Mouse (Mus musculus): ENCODE measurements around the gene Pcbd2. TPM values are rescaled to one million over a fixed set of nuclear protein-coding genes. Genes with fewer than 3 reads are reported as not detected.

Pcbd2 gene
- 11.8 TPM for polyA plus RNA-seq (2017; shearing (Covaris generic))

DNA sequence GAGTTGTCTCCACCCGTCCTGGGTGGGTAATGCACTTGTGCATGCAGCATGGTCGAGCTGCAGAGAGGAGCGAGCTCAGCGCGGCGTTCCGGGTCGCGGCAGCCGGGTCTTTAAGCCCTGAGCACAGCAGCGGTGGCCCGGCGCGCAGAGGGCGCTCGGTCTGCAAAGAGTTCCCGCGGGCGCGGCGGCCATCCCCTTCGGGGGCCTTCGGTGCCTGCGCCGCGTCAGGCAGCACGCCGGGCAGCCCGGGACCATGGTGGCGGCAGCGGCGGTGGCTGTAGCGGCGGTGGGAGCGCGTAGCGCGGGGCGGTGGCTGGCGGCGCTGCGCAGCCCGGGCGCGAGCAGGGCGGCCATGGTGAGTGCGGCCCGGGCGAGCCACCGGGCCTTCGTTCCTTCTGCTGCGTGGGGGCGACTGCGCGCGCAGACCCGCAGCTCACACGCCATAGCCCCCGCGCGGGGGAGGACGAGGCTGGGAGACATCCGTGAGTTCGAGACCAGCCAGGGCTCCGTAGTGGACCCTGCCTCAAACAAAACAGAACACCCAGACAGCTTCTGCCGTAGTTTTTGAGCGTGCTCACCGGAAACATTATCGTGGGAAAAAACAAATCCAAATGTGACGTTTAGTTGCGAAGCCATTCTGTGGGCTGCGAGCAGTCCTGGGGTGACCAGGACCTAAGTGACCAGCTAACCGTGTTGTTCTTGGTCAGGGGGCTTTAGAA is at the start of gene Pcbd2:
TSS of gene Pcbd2 (plus strand) at position 249 of the 719 bp plus-strand sequence.

DNA sequence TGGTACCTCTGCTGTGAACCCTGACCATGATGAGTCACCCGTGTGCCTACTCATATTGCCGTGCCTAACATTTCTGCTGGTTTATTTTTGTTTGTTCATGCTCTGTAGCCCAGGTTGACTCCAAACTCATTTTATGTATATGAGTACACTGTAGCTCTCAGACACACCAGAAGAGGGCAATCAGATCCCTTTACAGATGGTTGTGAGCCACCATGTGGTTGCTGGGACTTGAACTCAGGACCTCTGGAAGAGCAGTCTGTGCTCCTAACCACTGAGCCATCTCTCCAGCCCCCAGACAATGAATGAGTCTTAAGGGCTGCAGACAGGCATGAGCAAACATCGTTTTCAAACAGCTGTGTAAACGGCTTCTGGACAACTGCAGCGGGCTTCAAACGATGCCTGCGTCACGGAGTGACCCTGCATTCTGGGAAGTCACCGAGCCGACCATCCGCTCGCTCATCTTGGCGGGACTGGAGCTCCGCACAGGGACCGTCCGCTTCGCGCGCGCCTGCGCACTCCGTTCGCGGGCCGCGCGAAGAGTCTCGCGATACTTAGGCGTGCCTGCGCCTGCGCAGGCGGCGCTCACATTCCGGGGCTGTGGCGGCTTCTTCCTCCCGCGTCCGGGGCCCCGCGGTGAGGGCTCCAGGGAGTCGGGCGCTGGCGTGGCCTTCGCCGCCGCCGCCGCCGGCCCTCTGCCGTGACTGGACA is 34.5 kb upstream of the Pcbd2 start, which contains the start of gene B230219D22Rik:
TSS of gene B230219D22Rik (plus strand) at position 590 of the 708 bp plus-strand sequence.

DNA sequence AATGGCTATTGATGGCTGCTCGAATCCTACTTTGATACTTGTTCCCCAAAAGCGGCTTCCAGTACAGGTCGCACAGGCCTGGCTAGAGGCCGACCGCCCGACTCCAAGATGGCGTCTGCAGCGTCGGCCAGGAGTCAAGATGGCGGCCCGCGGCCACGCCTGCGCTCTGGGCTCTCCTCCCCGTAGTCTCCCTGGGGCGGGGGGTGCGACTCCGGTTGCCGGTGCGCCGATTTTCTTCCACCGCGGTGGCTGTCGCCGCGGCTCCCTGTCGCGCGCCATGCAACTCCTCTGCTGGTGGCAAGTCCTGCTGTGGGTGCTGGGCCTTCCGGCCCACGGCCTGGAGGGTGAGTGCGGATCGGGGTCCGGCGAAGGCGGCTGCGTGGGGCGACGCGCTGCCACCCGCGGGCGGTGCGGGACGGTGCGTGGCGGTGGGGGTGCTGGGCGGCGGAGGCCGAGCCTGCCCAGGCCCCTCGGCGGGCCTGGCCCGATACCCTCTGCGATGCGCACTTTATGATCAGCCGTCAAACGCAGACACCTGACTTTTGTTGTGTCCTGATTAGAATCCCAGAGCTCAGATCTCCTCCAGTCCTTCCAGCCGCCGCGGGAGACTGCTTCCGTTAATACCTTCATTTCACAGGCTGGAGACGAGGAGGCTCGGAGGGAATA is 12.5 kb upstream of the Pcbd2 start, which contains the start of gene Txndc15:
TSS of gene Txndc15 (plus strand) at position 150 of the 666 bp plus-strand sequence.

DNA sequence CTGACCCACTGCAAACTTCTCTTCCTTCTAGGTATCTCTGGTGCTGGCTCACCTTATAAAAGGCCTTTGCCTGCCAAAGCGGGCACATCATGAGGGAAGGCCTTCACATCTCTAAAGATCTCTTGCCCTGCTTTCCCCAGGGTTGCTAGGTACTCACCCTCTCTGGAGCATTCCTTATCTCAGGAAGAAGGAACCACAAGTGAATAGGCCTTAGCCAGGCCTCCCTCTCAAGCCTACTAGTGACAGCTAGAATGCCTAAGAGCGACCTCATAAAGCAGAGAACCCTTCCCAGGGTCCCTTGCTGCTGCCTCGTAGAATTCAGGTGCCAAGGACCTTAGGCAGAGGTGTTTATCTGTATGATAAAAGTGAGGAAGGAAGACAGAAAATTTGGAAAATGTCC is 57.1 kb downstream of the Pcbd2 start, which contains the start of gene Catsper3:
TSS of gene Catsper3 (plus strand) at position 301 of the 400 bp plus-strand sequence.

Other genes with a start within 250 kb of the Pcbd2 start
- not detected for gene Dbn1, start 239.3 kb upstream of the Pcbd2 start, polyA plus RNA-seq (2017; shearing (Covaris generic))
- gene Pdlim7, start 213.7 kb upstream of the Pcbd2 start, polyA plus RNA-seq (2017; shearing (Covaris generic)), result 13.1 TPM
- 2.8 TPM for gene Dok3, start 198.1 kb upstream of the Pcbd2 start, polyA plus RNA-seq (2017; shearing (Covaris generic))
- gene Ddx41, start 190.7 kb upstream of the Pcbd2 start, polyA plus RNA-seq (2017; shearing (Covaris generic)), result 88.4 TPM
- gene Fam193b, start 156.2 kb upstream of the Pcbd2 start, polyA plus RNA-seq (2017; shearing (Covaris generic)), result 25.6 TPM
- 294 TPM for gene Tmed9, start 153.6 kb upstream of the Pcbd2 start, polyA plus RNA-seq (2017; shearing (Covaris generic))
- 46.0 TPM for gene B4galt7, start 127.5 kb upstream of the Pcbd2 start, polyA plus RNA-seq (2017; shearing (Covaris generic))
- 41.7 TPM for gene Caml, start 104.4 kb upstream of the Pcbd2 start, polyA plus RNA-seq (2017; shearing (Covaris generic))
- 79.8 TPM for gene Ddx46, start 92.3 kb upstream of the Pcbd2 start, polyA plus RNA-seq (2017; shearing (Covaris generic))
- gene B230219D22Rik, start 34.2 kb upstream of the Pcbd2 start, polyA plus RNA-seq (2017; shearing (Covaris generic)), result 8.8 TPM
- gene Txndc15, start 12.7 kb upstream of the Pcbd2 start, polyA plus RNA-seq (2017; shearing (Covaris generic)), result 65.4 TPM
- gene Catsper3, start 57.2 kb downstream of the Pcbd2 start, polyA plus RNA-seq (2017; shearing (Covaris generic)), result not detected
- not detected for gene Pitx1, start 108.8 kb downstream of the Pcbd2 start, polyA plus RNA-seq (2017; shearing (Covaris generic))